Mouse (Mus musculus) myocyte (in vitro differentiated cells): ENCODE data around the gene Postn.

ENCODE experiments used
- CEBPB ChIP-seq: IDR thresholded peaks from 2 replicates; pipeline ENCODE4 v1.6.1; 2011; ENCODE audit warnings: mild to moderate bottlenecking, moderate library complexity; ENCODE audit not compliant: poor library complexity, insufficient read depth, severe bottlenecking
- E2F4 ChIP-seq: IDR thresholded peaks from one replicate; pipeline ENCODE4 v1.6.1; 2011; ENCODE audit warnings: mild to moderate bottlenecking, control low read depth, moderate library complexity; ENCODE audit not compliant: insufficient read depth
- MYOD1 ChIP-seq, 3 experiments: IDR thresholded peaks; one replicate each; pipeline ENCODE4 v1.6.1; 2011; ENCODE audit warnings: control low read depth in 2 of 3, low read depth in 2 of 3, mild to moderate bottlenecking in 2 of 3, moderate library complexity in 1 of 3; ENCODE audit not compliant: insufficient read length in 2 of 3, control insufficient read depth in 1 of 3
- POLR2A ChIP-seq: IDR thresholded peaks from one replicate; pipeline ENCODE4 v1.6.1; 2011; ENCODE audit warnings: low read depth, mild to moderate bottlenecking, control low read depth, moderate library complexity; ENCODE audit not compliant: insufficient read length
- POLR2AphosphoS2 ChIP-seq: IDR thresholded peaks from one replicate; pipeline ENCODE4 v1.6.1; 2011; ENCODE audit warnings: low read depth, control low read depth; ENCODE audit not compliant: insufficient read length
- SRF ChIP-seq: IDR thresholded peaks from one replicate; pipeline ENCODE4 v1.6.1; 2011; ENCODE audit warnings: low read depth; ENCODE audit not compliant: control insufficient read depth, insufficient read length
- TCF12 ChIP-seq: IDR thresholded peaks from one replicate; pipeline ENCODE4 v1.6.1; 2011; ENCODE audit warnings: mild to moderate bottlenecking, control low read depth; ENCODE audit not compliant: poor library complexity, insufficient read depth, severe bottlenecking
- USF1 ChIP-seq: IDR thresholded peaks from one replicate; pipeline ENCODE4 v1.6.1; 2011; ENCODE audit warnings: low read depth, mild to moderate bottlenecking, control low read depth, moderate library complexity

DNA sequence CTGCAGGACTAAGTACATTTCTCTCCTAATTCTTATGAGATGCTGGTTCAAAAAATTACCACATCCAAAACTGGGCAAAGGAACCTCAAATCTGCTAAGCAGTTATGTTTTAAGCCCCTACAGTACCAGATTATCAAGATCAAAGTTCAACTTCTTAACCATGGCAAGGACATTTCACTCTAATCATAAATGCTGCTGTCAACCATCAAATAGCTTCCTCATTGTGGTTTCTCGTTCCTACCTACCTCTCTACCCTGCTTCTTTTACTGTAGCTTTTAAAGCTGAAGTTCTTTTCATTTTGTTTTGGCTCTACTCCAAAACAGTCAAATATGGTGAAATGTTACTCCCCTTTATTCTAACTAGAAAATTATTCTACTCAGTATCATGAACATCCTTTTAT is 17.2 kb downstream of the Postn start:
- TF ChIP-seq POLR2A (no peak), MYOD1 (IDR thresholded peaks at IDR 0.05; ENCODE audit: control insufficient read depth in 1 of 3, insufficient read length in 2 of 3, low read depth in 2 of 3) (no peak), TCF12 (no peak), CEBPB (no peak), SRF (no peak), POLR2AphosphoS2 (no peak), USF1 (no peak), E2F4 (no peak)
